Mouse (Mus musculus) limb, embryonic 12.5 days (tissue): Measurements from ENCODE around the gene BC048562. TPM values are rescaled to one million over a fixed set of nuclear protein-coding genes. Genes with fewer than 3 reads are reported as not detected.

Source experiments
- ATAC-seq: fragments of 200-750 bp; cut with Nextera tagmentation; 2 replicates; pipeline ENCODE4 v1.8.0; 2017; ENCODE audit warnings: low read depth, moderate TSS enrichment; ENCODE audit not compliant: insufficient number of reproducible peaks, insufficient read depth, low FRiP score, low TSS enrichment
- H3K27ac ChIP-seq: fragments of 300-500 bp; sonication (generic); 2 replicates; pipeline ENCODE4 v1.5.1; 2016; ENCODE audit warnings: mild to moderate bottlenecking, moderate library complexity
- H3K27me3 ChIP-seq: fragments of 300-500 bp; sonication (generic); 2 replicates; pipeline ENCODE4 v1.6.1; 2016; ENCODE audit warnings: mild to moderate bottlenecking, moderate library complexity
- H3K36me3 ChIP-seq: fragments of 300-500 bp; sonication (generic); 2 replicates; pipeline ENCODE4 v1.6.1; 2016; ENCODE audit warnings: mild to moderate bottlenecking, moderate library complexity
- H3K4me1 ChIP-seq: fragments of 300-500 bp; sonication (generic); replicated peaks from 2 replicates; pipeline ENCODE4 v1.6.1; 2016
- H3K4me2 ChIP-seq: fragments of 300-500 bp; sonication (generic); 2 replicates; pipeline ENCODE4 v1.6.1; 2016; ENCODE audit warnings: mild to moderate bottlenecking, moderate library complexity
- H3K4me3 ChIP-seq: fragments of 300-500 bp; sonication (generic); replicated peaks from 2 replicates; pipeline ENCODE4 v1.5.1; 2016; ENCODE audit warnings: mild to moderate bottlenecking
- H3K9ac ChIP-seq: fragments of 300-500 bp; sonication (generic); replicated peaks from 2 replicates; pipeline ENCODE4 v1.6.1; 2016; ENCODE audit warnings: mild to moderate bottlenecking, moderate library complexity
- H3K9me3 ChIP-seq: fragments of 300-500 bp; sonication (generic); 2 replicates; pipeline ENCODE4 v1.6.1; 2016; ENCODE audit warnings: mild to moderate bottlenecking, moderate library complexity
- WGBS: fragments of 180-500 bp; shearing (Covaris S2); methylation state at CpG from one replicate; pipeline ENCODE4 v1.1.7; 2016; 5-methylcytosine and 5-hydroxymethylcytosine counted together
- polyA plus RNA-seq: library from polyadenylated mRNA; unstranded; fragments of >200 nt; fragmentation: Nextera tagmentation; extraction: Ambion mirVana; gene quantifications from 2 replicates; pipeline ENCODE4 v1.2.1, GENCODE M21; 2016

Gene BC048562
- polyA plus RNA-seq, 1 experiment from 2014 or later = not detected

DNA sequence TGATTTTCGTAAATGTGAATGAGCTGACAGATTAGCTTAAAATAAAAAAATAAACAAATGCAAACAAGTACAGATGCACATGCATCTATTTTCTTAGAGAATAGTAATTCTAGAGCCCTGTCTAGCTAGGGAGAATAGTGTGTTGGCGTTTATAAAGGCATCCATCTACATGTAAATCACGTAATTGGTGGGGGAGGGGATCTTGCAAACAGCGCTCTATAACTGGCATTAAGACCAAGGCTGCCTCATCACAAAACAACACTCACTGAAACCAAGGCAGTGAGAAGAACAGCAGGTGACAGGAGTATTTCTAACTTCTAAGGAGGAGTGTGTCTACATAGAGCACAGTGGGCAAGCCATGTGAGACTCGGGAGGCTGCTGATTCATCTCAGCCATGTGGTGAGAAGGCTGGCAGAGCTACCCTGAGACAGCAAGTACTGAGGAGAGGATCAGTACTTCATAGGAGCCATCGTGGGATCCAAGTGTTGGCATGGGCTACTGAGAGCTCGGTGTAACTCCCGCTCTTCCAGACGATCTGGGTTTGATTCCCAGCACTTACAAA, 24.8 kb upstream of the BC048562 start:
- ATAC-seq = no peak
- H3K27ac ChIP-seq = no peak overlapping the region
- H3K4me2 ChIP-seq = no peak overlapping the region
- no peaks in the 10 kb centered on the region for H3K27me3 ChIP-seq
- no peak overlapping the region for H3K4me3 ChIP-seq
- WGBS = 83% methylated on average over 9 of the region's 9 CpGs
- H3K4me1 ChIP-seq = no peaks in the 10 kb centered on the region
- no peaks in the 10 kb centered on the region for H3K9me3 ChIP-seq
- H3K9ac ChIP-seq = no peak overlapping the region
- no peaks in the 10 kb centered on the region for H3K36me3 ChIP-seq

- Histone ChIP-seq H3K4me3 (no peak overlapping the region), H3K9ac (no peak overlapping the region), H3K27me3 (no peaks in the 10 kb centered on the region), H3K4me2 (no peak overlapping the region), H3K36me3 (no peaks in the 10 kb centered on the region), H3K9me3 (no peaks in the 10 kb centered on the region), H3K27ac (no peak overlapping the region), H3K4me1 (no peaks in the 10 kb centered on the region)
- 81% methylated on average over 1 of the region's 1 CpGs for WGBS
- no peak for ATAC-seq
Measured at GRCm38 (mm10) chr9:108412221-108412620, 24.1 kb upstream of the BC048562 start.

GRCm38 (mm10) chr9:108428384-108428783, 7.9 kb upstream of the BC048562 start, which contains the start of gene Ccdc36:
Ccdc36 (minus strand) TSS chr9:108428484.
- Histone ChIP-seq H3K36me3 (no peaks in the 10 kb centered on the region), H3K9ac (no peak within 1 kb of the TSS), H3K27ac (no peak within 1 kb of the TSS), H3K4me1 (0 out of 2 replicates have a peak, but pooled peaks cover 5% of the 10 kb centered on the region), H3K4me3 (no peak within 1 kb of the TSS), H3K9me3 (no peaks in the 10 kb centered on the region), H3K4me2 (no peak within 1 kb of the TSS), H3K27me3 (no peaks in the 10 kb centered on the region)
- ATAC-seq = no peak

- Histone ChIP-seq H3K4me1 (0 out of 2 replicates have a peak, but pooled peaks cover 5% of the 10 kb centered on the region), H3K27ac (no peak overlapping the region), H3K4me3 (peak overlapping the region; percentile 27), H3K4me2 (peak overlapping the region; percentile 50), H3K9me3 (no peaks in the 10 kb centered on the region), H3K36me3 (no peaks in the 10 kb centered on the region), H3K9ac (0 out of 2 replicates have a peak overlapping the region, but pooled peaks have one; percentile 32), H3K27me3 (no peaks in the 10 kb centered on the region)
- ATAC-seq = no peak; the same call in 1 of the 2 replicates
- 36% methylated on average over 32 of the region's 32 CpGs for WGBS
Measured at GRCm38 (mm10) chr9:108431431-108432067, 4.7 kb upstream of the BC048562 start.

GRCm38 (mm10) chr9:108439176-108439575, 2.9 kb downstream of the BC048562 start:
- Histone ChIP-seq H3K4me2 (no peak overlapping the region), H3K27ac (no peak overlapping the region), H3K36me3 (no peaks in the 10 kb centered on the region), H3K9ac (no peak overlapping the region), H3K4me3 (no peak overlapping the region), H3K9me3 (no peaks in the 10 kb centered on the region), H3K4me1 (no peaks in the 10 kb centered on the region), H3K27me3 (no peaks in the 10 kb centered on the region)
- ATAC-seq = no peak
- 81% methylated on average over 6 of the region's 6 CpGs for WGBS

DNA sequence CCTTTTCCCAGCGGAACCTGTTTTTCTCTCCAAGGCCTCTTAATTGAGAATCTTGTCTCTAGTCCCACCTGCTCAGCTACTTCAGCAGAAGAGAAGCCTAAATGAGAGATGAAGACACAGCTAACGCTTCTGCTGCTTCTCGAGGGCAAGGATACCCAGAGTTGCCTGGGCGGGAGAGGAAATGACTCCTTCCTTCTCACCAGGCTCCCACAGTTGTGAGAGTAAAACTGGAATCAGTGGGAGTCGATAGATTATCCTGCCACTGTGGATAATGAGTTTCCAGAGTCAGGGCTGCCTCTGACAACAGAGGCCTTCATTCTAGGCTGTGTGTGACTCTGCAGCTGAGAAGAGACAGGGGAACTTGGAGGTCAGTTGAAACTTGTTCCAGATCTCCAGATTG, 4.2 kb downstream of the BC048562 start:
- H3K9ac ChIP-seq = no peak overlapping the region; the same call in 1 of the 2 replicates
- 80% methylated on average over 5 of the region's 5 CpGs for WGBS
- H3K27me3 ChIP-seq = no peaks in the 10 kb centered on the region
- no peak overlapping the region for H3K4me3 ChIP-seq
- ATAC-seq = no peak
- 0 out of 2 replicates have a peak, but pooled peaks cover 2% of the 10 kb centered on the region for H3K4me1 ChIP-seq
- H3K4me2 ChIP-seq = no peak overlapping the region
- no peaks in the 10 kb centered on the region for H3K36me3 ChIP-seq
- no peaks in the 10 kb centered on the region for H3K9me3 ChIP-seq
- H3K27ac ChIP-seq = no peak overlapping the region

DNA sequence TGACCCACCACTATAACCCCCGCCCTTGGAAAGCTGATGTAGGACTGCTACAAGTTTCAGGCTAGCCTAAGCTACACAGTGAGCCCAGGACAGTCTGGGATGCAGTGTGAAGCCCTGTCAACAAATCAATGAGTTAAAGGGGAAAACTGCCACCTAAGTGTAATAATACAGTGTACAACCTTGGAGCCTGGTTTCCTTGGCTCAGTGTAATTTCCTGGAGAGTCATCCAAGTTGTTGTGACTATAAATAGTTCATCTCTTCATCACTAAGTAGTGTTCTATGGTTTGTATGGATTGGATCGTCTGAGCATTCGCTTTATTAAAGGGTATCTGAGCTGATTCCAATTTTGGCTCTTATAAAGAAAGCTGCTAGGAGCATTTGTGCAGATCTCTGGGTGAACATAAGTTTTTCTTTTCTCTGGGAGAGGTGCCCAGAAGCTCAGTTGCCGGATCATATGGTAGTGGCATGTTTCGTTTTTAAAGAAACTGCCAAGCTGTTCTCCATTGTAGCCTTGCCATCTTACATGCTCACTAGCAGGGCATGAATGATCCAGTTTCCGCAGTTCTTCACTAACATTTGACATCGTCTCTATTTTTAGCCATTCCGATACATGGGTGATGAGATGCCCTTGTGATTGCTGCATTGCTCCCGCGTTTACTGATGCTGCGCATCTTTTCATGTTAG, 5.1 kb downstream of the BC048562 start:
- Histone ChIP-seq H3K4me1 (0 out of 2 replicates have a peak, but pooled peaks cover 3% of the 10 kb centered on the region), H3K27me3 (no peaks in the 10 kb centered on the region), H3K9ac (no peak overlapping the region), H3K4me3 (no peak overlapping the region), H3K27ac (no peak overlapping the region), H3K9me3 (no peaks in the 10 kb centered on the region), H3K4me2 (no peak overlapping the region), H3K36me3 (no peaks in the 10 kb centered on the region)
- 92% methylated on average over 11 of the region's 11 CpGs for WGBS
- no peak for ATAC-seq

GRCm38 (mm10) chr9:108445125-108445524, 8.8 kb downstream of the BC048562 start:
- no peaks in the 10 kb centered on the region for H3K9me3 ChIP-seq
- whole genome bisulfite sequencing = 65% methylated on average over 9 of the region's 9 CpGs
- ATAC-seq = no peak

DNA sequence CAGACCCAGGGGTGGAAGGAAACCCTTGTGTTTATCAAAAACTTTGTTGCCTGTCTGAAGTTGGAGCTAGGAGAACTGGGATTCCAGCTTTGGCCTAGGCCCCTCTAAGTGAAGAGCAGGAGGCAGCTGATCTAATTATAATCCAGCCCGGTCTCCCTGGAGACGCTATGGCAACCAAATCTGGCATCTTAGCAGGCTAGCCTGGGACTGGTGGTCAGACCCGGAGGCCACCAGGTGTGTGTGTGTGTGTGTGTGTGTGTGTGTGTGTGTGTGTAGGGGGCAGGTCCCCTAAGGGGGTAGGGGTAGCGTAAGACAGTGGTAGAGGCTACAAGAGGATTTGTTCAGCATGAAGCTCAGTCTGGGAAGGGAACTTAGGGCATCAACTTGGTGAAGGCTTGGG, 13.6 kb downstream of the BC048562 start:
- Histone ChIP-seq H3K36me3 (peaks cover 23% of the 10 kb centered on the region), H3K4me3 (peak overlapping the region; percentile 57; the same call in 1 of the 2 replicates), H3K4me1 (peaks cover 45% of the 10 kb centered on the region), H3K27ac (peak overlapping the region; percentile 80), H3K27me3 (no peaks in the 10 kb centered on the region), H3K9ac (peak overlapping the region; percentile 37), H3K9me3 (no peaks in the 10 kb centered on the region), H3K4me2 (peak overlapping the region; percentile 74)
- WGBS = 45% methylated on average over 4 of the region's 4 CpGs
- ATAC-seq = peak; percentile 0; the same call in 1 of the 2 replicates

More at GRCm38 (mm10) chr9:108445125-108445524, 8.8 kb downstream of the BC048562 start:
- Histone ChIP-seq H3K4me2 (no peak overlapping the region), H3K27me3 (no peaks in the 10 kb centered on the region), H3K9ac (no peak overlapping the region), H3K36me3 (peaks cover 23% of the 10 kb centered on the region), H3K4me3 (no peak overlapping the region), H3K4me1 (peaks cover 12% of the 10 kb centered on the region), H3K27ac (no peak overlapping the region)

DNA sequence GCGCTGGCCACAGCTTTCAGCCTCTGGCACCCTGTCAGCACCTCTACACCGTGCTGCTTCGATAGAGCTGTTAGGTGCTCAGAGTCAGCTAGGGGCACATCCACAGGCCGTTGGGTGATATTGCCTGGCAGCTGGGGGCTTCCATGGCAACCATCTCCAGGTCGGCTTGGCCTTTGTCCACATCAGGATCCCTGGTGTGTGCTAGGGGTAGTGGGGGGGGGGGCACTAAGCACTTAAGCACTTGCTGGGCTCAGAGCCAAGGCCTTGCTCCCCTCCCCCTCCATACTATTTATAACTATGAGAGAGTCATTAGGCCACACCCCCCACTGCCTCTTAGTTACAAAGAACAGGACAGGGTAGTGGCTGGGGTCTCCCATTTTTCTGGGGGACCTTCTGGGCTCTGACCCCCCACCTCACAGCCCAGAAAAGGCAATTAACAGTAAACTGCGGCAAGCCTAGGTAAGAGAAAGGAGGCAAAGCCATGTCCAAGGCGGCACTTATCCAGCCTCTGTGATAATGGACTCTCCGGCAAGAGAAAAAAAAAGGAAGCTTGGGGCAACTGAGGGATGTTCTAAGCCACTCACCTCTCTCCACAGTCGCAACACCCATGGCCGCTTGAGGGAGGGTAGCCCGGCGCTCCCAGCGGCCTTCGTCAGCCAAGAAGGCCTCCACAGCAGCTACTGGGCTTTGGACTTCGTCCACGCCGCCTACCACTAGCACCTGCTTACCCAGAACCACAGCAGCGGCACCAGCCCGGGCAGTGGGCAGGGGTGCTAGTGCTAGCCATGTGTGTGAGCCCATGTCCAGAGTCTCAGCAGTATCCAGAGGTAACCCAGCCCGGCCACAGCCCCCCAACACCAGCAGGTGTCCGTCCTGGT, 14.2 kb downstream of the BC048562 start:
- H3K9me3 ChIP-seq = no peaks in the 10 kb centered on the region
- peak overlapping the region; percentile 74 for H3K4me2 ChIP-seq
- peak overlapping the region; percentile 37 for H3K9ac ChIP-seq
- H3K27me3 ChIP-seq = no peaks in the 10 kb centered on the region
- peak overlapping the region; percentile 80 for H3K27ac ChIP-seq
- H3K4me3 ChIP-seq = peak overlapping the region; percentile 57; the same call in 1 of the 2 replicates
- peaks cover 42% of the 10 kb centered on the region for H3K4me1 ChIP-seq
- WGBS = 75% methylated on average over 21 of the region's 21 CpGs
- peak; percentile 8 for ATAC-seq
- peaks cover 23% of the 10 kb centered on the region for H3K36me3 ChIP-seq

DNA sequence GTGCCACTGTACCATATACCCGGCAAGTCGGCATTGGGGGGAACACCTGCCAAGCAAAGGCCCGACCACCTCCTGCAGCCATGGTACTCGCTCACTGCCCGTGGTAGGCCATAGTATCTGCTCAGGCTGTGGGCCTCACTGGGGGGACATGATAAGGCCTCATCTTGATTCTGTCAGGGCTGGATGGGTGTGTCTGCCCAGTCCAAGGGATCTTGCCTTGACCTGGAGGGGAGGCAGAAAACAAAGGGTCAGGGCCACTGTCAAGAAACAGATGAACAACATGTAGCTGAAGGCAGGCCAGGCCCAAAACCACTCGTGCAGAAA, 14.8 kb downstream of the BC048562 start:
- ATAC-seq = no peak
- H3K4me3 ChIP-seq = peak overlapping the region; percentile 57
- H3K4me1 ChIP-seq = peaks cover 42% of the 10 kb centered on the region
- no peaks in the 10 kb centered on the region for H3K27me3 ChIP-seq
- H3K9ac ChIP-seq = no peak overlapping the region; the same call in 1 of the 2 replicates
- H3K4me2 ChIP-seq = peak overlapping the region; percentile 74
- 88% methylated on average over 6 of the region's 6 CpGs for WGBS
- H3K9me3 ChIP-seq = no peaks in the 10 kb centered on the region
- peaks cover 23% of the 10 kb centered on the region for H3K36me3 ChIP-seq
- H3K27ac ChIP-seq = peak overlapping the region; percentile 80
